Mouse (Mus musculus): ENCODE measurements around the gene D1Pas1. TPM values are rescaled to one million over a fixed set of nuclear protein-coding genes. Genes with fewer than 3 reads are reported as not detected.
A peak's percentile ranks its signal among the peaks of the same experiment; 100 is the strongest.

D1Pas1 gene
- polyA plus RNA-seq, 1 experiment from 2014 or later: 0.15 TPM

- DNase-seq (ENCODE audit: low spot score, missing footprints) (peak; percentile 35), ATAC-seq (ENCODE audit: low FRiP score) (no peak)
- no peak overlapping the region for H3K9ac ChIP-seq (ENCODE audit: low read length)
- no peak overlapping the region for H3K4me2 ChIP-seq
- WGBS: 82% methylated on average over 8 of the region's 8 CpGs
- 0 out of 2 replicates have a peak, but pooled peaks cover 2% of the 10 kb centered on the region for H3K4me1 ChIP-seq (ENCODE audit: control insufficient read depth, insufficient read depth, low read length)
- H3K36me3 ChIP-seq (ENCODE audit: control insufficient read depth, insufficient read depth, low read length): no peaks in the 10 kb centered on the region
- H3K27ac ChIP-seq (ENCODE audit: low read depth, low read length): no peak overlapping the region
- H3K9me3 ChIP-seq (ENCODE audit: control insufficient read depth, low read length): no peaks in the 10 kb centered on the region
- H3K27me3 ChIP-seq (ENCODE audit: control insufficient read depth, insufficient read depth, low read length): no peaks in the 10 kb centered on the region
- no peak overlapping the region for H3K4me3 ChIP-seq (ENCODE audit: low read depth, low read length)
Measured at GRCm38 (mm10) chr1:186979465-186979864, 12.2 kb downstream of the D1Pas1 start.

GRCm38 (mm10) chr1:186980503-186980902 lies 13.3 kb downstream of the D1Pas1 start:
- DNase-seq (ENCODE audit: low spot score, missing footprints): peak; percentile 83
- Histone ChIP-seq H3K4me1 (ENCODE audit: control insufficient read depth, insufficient read depth, low read length) (0 out of 2 replicates have a peak, but pooled peaks cover 2% of the 10 kb centered on the region), H3K27ac (ENCODE audit: low read depth, low read length) (no peak overlapping the region), H3K36me3 (ENCODE audit: control insufficient read depth, insufficient read depth, low read length) (no peaks in the 10 kb centered on the region), H3K27me3 (ENCODE audit: control insufficient read depth, insufficient read depth, low read length) (no peaks in the 10 kb centered on the region), H3K9me3 (ENCODE audit: control insufficient read depth, low read length) (no peaks in the 10 kb centered on the region), H3K9ac (ENCODE audit: low read length) (no peak overlapping the region), H3K4me3 (ENCODE audit: low read depth, low read length) (no peak overlapping the region), H3K4me2 (no peak overlapping the region)
- WGBS: 62% methylated on average over 9 of the region's 9 CpGs
- ATAC-seq (ENCODE audit: low FRiP score): 0 out of 2 replicates have a peak, but pooled peaks have one; percentile 44

- H3K27me3 ChIP-seq (ENCODE audit: control insufficient read depth, insufficient read depth, low read length): no peaks in the 10 kb centered on the region
- H3K9ac ChIP-seq (ENCODE audit: low read length): no peak overlapping the region
- H3K27ac ChIP-seq (ENCODE audit: low read depth, low read length): no peak overlapping the region
- H3K36me3 ChIP-seq (ENCODE audit: control insufficient read depth, insufficient read depth, low read length): no peaks in the 10 kb centered on the region
- no peak overlapping the region for H3K4me2 ChIP-seq
- ATAC-seq (ENCODE audit: low FRiP score) (no peak), DNase-seq (ENCODE audit: low spot score, missing footprints) (peak; percentile 79)
- no peak overlapping the region for H3K4me3 ChIP-seq (ENCODE audit: low read depth, low read length)
- H3K4me1 ChIP-seq (ENCODE audit: control insufficient read depth, insufficient read depth, low read length): 0 out of 2 replicates have a peak, but pooled peaks cover under 1% of the 10 kb centered on the region
- 92% methylated on average over 11 of the region's 11 CpGs for WGBS
- H3K9me3 ChIP-seq (ENCODE audit: control insufficient read depth, low read length): no peaks in the 10 kb centered on the region
Measured at GRCm38 (mm10) chr1:186985131-186985530, 17.9 kb downstream of the D1Pas1 start.

GRCm38 (mm10) chr1:186986086-186986485 lies 18.9 kb downstream of the D1Pas1 start:
- Histone ChIP-seq H3K9me3 (ENCODE audit: control insufficient read depth, low read length) (no peaks in the 10 kb centered on the region), H3K4me1 (ENCODE audit: control insufficient read depth, insufficient read depth, low read length) (no peaks in the 10 kb centered on the region), H3K4me3 (ENCODE audit: low read depth, low read length) (no peak overlapping the region), H3K9ac (ENCODE audit: low read length) (no peak overlapping the region), H3K36me3 (ENCODE audit: control insufficient read depth, insufficient read depth, low read length) (no peaks in the 10 kb centered on the region), H3K4me2 (no peak overlapping the region), H3K27me3 (ENCODE audit: control insufficient read depth, insufficient read depth, low read length) (no peaks in the 10 kb centered on the region), H3K27ac (ENCODE audit: low read depth, low read length) (no peak overlapping the region)
- no peak for ATAC-seq (ENCODE audit: low FRiP score)
- WGBS: 82% methylated on average over 9 of the region's 9 CpGs
- peak; percentile 82 for DNase-seq (ENCODE audit: low spot score, missing footprints)

- H3K4me2 ChIP-seq: no peak overlapping the region
- H3K4me1 ChIP-seq (ENCODE audit: control insufficient read depth, insufficient read depth, low read length): no peaks in the 10 kb centered on the region
- H3K9me3 ChIP-seq (ENCODE audit: control insufficient read depth, low read length): no peaks in the 10 kb centered on the region
- DNase-seq (ENCODE audit: low spot score, missing footprints) (peak; percentile 44), ATAC-seq (ENCODE audit: low FRiP score) (no peak)
- H3K4me3 ChIP-seq (ENCODE audit: low read depth, low read length): no peak overlapping the region
- no peak overlapping the region for H3K27ac ChIP-seq (ENCODE audit: low read depth, low read length)
- WGBS: 77% methylated on average over 8 of the region's 8 CpGs
- H3K36me3 ChIP-seq (ENCODE audit: control insufficient read depth, insufficient read depth, low read length): no peaks in the 10 kb centered on the region
- H3K27me3 ChIP-seq (ENCODE audit: control insufficient read depth, insufficient read depth, low read length): no peaks in the 10 kb centered on the region
- H3K9ac ChIP-seq (ENCODE audit: low read length): no peak overlapping the region
Measured at GRCm38 (mm10) chr1:186986506-186986905, 19.3 kb downstream of the D1Pas1 start.

- H3K4me3 ChIP-seq (ENCODE audit: low read depth, low read length): no peak overlapping the region
- no peaks in the 10 kb centered on the region; the same call in 1 of the 2 replicates for H3K9me3 ChIP-seq (ENCODE audit: control insufficient read depth, low read length)
- no peaks in the 10 kb centered on the region for H3K36me3 ChIP-seq (ENCODE audit: control insufficient read depth, insufficient read depth, low read length)
- no peaks in the 10 kb centered on the region for H3K4me1 ChIP-seq (ENCODE audit: control insufficient read depth, insufficient read depth, low read length)
- no peak overlapping the region for H3K4me2 ChIP-seq
- 43% methylated on average over 9 of the region's 9 CpGs for WGBS
- ATAC-seq (ENCODE audit: low FRiP score): peak; percentile 48; the same call in 1 of the 2 replicates
- H3K27ac ChIP-seq (ENCODE audit: low read depth, low read length): no peak overlapping the region
- no peaks in the 10 kb centered on the region for H3K27me3 ChIP-seq (ENCODE audit: control insufficient read depth, insufficient read depth, low read length)
- peak; percentile 88 for DNase-seq (ENCODE audit: low spot score, missing footprints)
- no peak overlapping the region for H3K9ac ChIP-seq (ENCODE audit: low read length)
Measured at GRCm38 (mm10) chr1:186988281-186988682, 21.1 kb downstream of the D1Pas1 start.

GRCm38 (mm10) chr1:186988822-186989221 lies 21.6 kb downstream of the D1Pas1 start:
- ATAC-seq (ENCODE audit: low FRiP score) (no peak), DNase-seq (ENCODE audit: low spot score, missing footprints) (no peak)
- no peak overlapping the region for H3K4me2 ChIP-seq
- no peaks in the 10 kb centered on the region for H3K27me3 ChIP-seq (ENCODE audit: control insufficient read depth, insufficient read depth, low read length)
- no peaks in the 10 kb centered on the region; the same call in 1 of the 2 replicates for H3K9me3 ChIP-seq (ENCODE audit: control insufficient read depth, low read length)
- no peak overlapping the region for H3K4me3 ChIP-seq (ENCODE audit: low read depth, low read length)
- no peaks in the 10 kb centered on the region for H3K4me1 ChIP-seq (ENCODE audit: control insufficient read depth, insufficient read depth, low read length)
- no peaks in the 10 kb centered on the region for H3K36me3 ChIP-seq (ENCODE audit: control insufficient read depth, insufficient read depth, low read length)
- H3K27ac ChIP-seq (ENCODE audit: low read depth, low read length): no peak overlapping the region
- 94% methylated on average over 4 of the region's 4 CpGs for WGBS
- H3K9ac ChIP-seq (ENCODE audit: low read length): no peak overlapping the region

GRCm38 (mm10) chr1:186991473-186991872 lies 24.3 kb downstream of the D1Pas1 start:
- no peak overlapping the region for H3K4me2 ChIP-seq
- no peak overlapping the region for H3K4me3 ChIP-seq (ENCODE audit: low read depth, low read length)
- ATAC-seq (ENCODE audit: low FRiP score) (no peak), DNase-seq (ENCODE audit: low spot score, missing footprints) (peak; percentile 75)
- no peak overlapping the region for H3K9ac ChIP-seq (ENCODE audit: low read length)
- no peaks in the 10 kb centered on the region for H3K36me3 ChIP-seq (ENCODE audit: control insufficient read depth, insufficient read depth, low read length)
- H3K27ac ChIP-seq (ENCODE audit: low read depth, low read length): no peak overlapping the region
- 76% methylated on average over 6 of the region's 6 CpGs for WGBS
- no peaks in the 10 kb centered on the region; the same call in 1 of the 2 replicates for H3K9me3 ChIP-seq (ENCODE audit: control insufficient read depth, low read length)
- no peaks in the 10 kb centered on the region for H3K4me1 ChIP-seq (ENCODE audit: control insufficient read depth, insufficient read depth, low read length)
- no peaks in the 10 kb centered on the region for H3K27me3 ChIP-seq (ENCODE audit: control insufficient read depth, insufficient read depth, low read length)

GRCm38 (mm10) chr1:186992113-186992512 lies 24.9 kb downstream of the D1Pas1 start:
- ATAC-seq (ENCODE audit: low FRiP score): no peak
- no peak overlapping the region for H3K4me2 ChIP-seq
- no peak overlapping the region for H3K27ac ChIP-seq (ENCODE audit: low read depth, low read length)
- no peaks in the 10 kb centered on the region; the same call in 1 of the 2 replicates for H3K9me3 ChIP-seq (ENCODE audit: control insufficient read depth, low read length)
- WGBS: 91% methylated on average over 3 of the region's 3 CpGs
- DNase-seq (ENCODE audit: low spot score, missing footprints): peak; percentile 51
- H3K4me3 ChIP-seq (ENCODE audit: low read depth, low read length): no peak overlapping the region
- H3K9ac ChIP-seq (ENCODE audit: low read length): no peak overlapping the region
- H3K36me3 ChIP-seq (ENCODE audit: control insufficient read depth, insufficient read depth, low read length): no peaks in the 10 kb centered on the region
- H3K27me3 ChIP-seq (ENCODE audit: control insufficient read depth, insufficient read depth, low read length): no peaks in the 10 kb centered on the region
- no peaks in the 10 kb centered on the region for H3K4me1 ChIP-seq (ENCODE audit: control insufficient read depth, insufficient read depth, low read length)
